Mouse (Mus musculus) right cerebral cortex, postnatal 10 days (tissue): ENCODE data around the gene Oasl2.
"Not testable (repeated sequence)": the region's sequence is repeated elsewhere in the genome, so short reads cannot be mapped to it uniquely, and the experiment has no call there.

ENCODE experiments used
- DNase-seq, 2 experiments: peaks; one replicate each; pipeline ENCODE4 v3.0.0; 2021; ENCODE audit warnings: low spot score in 2 of 2

Gene Oasl2

DNA sequence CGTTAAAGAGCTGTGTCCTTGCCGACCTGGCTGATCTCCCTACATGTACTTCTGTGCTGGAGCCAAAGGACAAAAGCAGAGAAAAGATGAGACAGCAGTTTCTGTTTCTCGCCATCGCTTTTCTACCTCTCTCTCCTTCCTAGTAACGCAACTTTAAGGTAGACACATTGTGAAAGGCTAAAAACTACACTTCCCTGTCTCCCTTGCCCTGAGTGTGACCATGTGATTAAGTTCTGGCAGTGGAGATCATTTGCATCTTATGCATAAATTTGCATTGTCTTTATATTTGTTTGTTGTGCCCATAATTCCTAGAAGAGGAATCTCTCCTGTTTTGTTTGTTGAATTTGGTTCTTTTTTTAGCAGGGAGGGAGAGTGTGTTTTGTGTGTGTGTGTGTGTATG, 19.1 kb downstream of the Oasl2 start:
- DNase-seq: no peak

- no peak for DNase-seq
These were observed 20.0 kb downstream of the Oasl2 start for GRCm38 (mm10) chr5:114916777-114917176.

GRCm38 (mm10) chr5:114917357-114917756, 20.6 kb downstream of the Oasl2 start:
- DNase-seq: not testable (repeated sequence)

GRCm38 (mm10) chr5:114921551-114922365, 25.0 kb downstream of the Oasl2 start:
- DNase-seq: no peak

- DNase-seq: no peak
These were observed 25.6 kb downstream of the Oasl2 start for GRCm38 (mm10) chr5:114922366-114922731.

GRCm38 (mm10) chr5:114922998-114923473, 26.3 kb downstream of the Oasl2 start, which contains the start of gene Oasl1:
Gene Oasl1 (plus strand): TSS chr5:114923240.
- no peak for DNase-seq

- DNase-seq: no peak
These were observed 29.5 kb downstream of the Oasl2 start for GRCm38 (mm10) chr5:114926153-114926684.

GRCm38 (mm10) chr5:114926753-114927152, 30.0 kb downstream of the Oasl2 start:
- DNase-seq: no peak

- DNase-seq: no peak
These were observed 34.9 kb downstream of the Oasl2 start for GRCm38 (mm10) chr5:114931626-114932025.

- DNase-seq: no peak
These were observed 36.5 kb downstream of the Oasl2 start for GRCm38 (mm10) chr5:114933206-114933605.

- no peak for DNase-seq
These were observed 39.1 kb downstream of the Oasl2 start for GRCm38 (mm10) chr5:114935838-114936237.

DNA sequence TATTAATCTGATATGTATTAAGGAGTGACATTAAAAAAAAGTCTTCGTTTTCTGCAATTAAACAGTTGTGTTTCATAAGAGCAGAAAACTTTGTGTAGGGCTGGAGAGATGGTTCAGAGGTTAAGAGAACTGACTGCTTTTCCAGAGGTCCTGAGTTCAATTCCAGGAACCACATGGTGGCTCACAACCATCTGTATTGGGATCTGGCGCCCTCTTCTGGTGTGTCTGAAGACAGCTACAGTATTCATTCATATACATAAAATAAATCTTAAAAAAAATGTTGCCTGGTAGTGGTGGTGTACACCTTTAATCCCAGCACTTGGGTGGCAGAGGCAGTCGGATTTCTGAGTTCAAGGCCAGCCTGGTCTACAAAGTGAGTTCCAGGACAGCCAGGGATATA, 44.4 kb downstream of the Oasl2 start:
- not testable (repeated sequence) for DNase-seq

DNA sequence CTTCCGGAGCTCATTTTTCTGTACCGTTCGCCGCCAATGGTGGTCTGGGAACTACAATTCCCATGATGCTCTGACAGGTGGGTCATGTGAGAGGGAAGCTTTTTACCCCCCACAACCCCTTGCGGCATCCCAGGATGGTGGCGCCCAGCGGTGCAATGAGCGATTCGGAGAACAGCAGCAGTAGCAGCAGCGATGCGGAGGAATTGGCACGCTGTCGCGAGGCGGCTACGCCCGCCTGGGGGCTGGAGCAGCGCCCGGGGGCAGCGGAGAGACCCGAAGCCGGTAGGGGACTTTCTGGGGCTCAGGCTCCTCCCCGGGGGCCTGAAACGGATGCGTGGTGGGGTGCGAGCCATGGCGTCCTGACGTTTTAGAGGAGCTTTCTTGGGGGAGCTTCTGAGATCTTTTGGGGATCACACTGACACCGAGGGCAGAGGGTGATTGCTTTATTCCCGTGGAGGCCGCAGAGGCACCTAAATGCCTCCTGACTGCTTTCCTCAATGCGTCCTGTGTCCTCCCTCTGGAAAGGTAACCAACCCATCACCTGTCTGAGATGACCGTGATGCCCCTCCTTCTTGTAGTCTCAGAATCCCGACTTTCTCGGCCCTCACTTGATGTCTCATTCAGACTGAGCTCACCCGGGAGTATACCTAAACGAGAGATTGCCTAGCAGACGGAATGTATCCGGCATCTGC, 45.5 kb downstream of the Oasl2 start, which contains the start of gene 2210016L21Rik:
Gene 2210016L21Rik (plus strand): TSS at position 85 of the 692 bp plus-strand sequence.
- peak; percentile 93 to 94 for DNase-seq

- no peak for DNase-seq
These were observed 46.0 kb downstream of the Oasl2 start for GRCm38 (mm10) chr5:114942766-114943130.

DNA sequence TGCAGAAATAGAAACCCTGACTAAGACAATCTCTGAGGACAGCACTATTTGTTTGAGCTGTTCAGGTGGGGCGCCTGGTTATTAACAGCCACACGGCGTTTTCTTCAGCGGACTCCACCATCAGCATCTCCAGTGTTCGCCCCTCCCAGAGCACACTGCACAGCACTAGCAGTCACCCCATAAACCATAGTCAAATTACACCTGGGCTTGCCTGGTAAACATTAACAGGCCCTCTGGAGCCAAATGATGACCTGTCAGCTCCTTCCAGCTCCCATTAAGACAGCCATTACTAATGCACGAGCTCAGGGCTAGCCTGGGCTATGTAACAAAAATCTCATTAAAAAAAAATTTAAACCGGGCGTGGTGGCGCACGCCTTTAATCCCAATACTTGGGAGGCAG, 48.3 kb downstream of the Oasl2 start:
- DNase-seq: no peak

GRCm38 (mm10) chr5:114948891-114949290, 52.2 kb downstream of the Oasl2 start:
- DNase-seq: peak in 1 of 2 experiments; percentile 54

DNA sequence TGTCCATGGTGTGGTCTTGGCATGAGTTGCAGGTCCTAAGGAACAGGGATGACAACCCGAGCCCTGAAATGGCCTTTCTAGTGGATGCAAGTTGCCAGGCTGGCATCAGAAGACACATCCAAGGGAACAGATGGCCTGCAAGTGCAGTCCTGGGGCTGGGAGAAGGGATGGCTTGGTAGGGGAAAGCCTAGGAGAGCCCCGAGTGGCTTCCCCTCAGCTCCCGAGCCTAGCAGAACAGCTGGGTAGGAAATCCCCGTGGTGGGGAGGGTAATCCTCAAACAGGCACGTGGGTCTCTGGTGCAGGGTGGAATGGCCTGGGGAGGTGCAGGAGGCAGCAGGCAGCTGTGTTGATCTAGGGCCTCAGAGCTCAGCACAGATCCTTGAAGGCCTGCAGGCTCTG, 52.6 kb downstream of the Oasl2 start:
- peak in 1 of 2 experiments; percentile 40 for DNase-seq

GRCm38 (mm10) chr5:114949812-114950211, 53.1 kb downstream of the Oasl2 start:
- DNase-seq: peak in 1 of 2 experiments; percentile 41

DNA sequence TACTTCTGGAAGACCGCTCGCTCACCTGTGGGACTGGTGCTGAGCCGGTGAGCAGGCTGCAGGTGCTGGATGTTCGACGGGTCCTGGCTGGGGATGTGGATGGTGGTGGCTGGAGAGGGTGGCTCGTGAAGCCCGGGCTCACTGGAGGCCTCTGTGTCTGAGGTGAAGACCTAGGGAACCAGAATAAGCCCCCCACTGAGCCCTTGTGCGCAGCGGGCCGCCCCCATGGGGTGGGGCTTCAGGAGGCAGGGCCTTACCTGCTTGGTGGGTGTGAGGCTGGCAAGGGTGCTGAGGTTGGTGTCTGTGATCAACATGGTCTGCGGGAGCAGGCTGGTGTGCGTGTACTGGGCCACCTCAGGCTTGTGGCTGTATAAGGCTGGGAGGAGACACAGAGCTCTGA, 53.9 kb downstream of the Oasl2 start:
- DNase-seq: peak in 1 of 2 experiments; percentile 34

DNA sequence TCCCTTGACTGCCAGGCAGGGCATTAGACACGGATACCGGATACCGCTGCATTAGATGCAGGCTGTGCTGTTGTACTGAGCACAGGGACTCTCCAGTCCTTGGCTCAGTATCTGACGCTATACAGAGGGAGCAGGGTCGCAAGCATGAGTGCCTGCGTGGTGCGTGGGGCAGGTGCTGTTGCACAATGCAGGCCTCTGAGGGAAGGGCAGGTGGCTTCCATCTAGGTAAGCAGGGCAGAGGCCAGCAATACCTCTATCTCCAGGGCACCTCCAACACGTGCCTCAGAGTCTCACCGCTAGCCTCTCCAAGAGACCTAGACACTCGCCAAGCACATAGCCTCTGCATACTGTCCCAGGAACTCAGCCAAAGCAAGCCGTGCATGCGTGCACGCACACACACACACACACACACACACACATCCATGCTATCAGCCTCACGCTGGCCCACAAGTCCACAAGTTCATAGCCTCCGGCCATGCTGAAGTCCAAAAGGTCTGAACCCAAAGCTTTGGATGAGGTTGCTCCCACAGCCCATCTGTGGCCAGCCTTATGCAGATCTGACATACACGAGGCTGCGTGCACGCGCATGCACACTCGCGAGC, 54.6 kb downstream of the Oasl2 start:
- no peak for DNase-seq

- no peak for DNase-seq
These were observed 56.6 kb downstream of the Oasl2 start for GRCm38 (mm10) chr5:114953326-114953725.

- no peak for DNase-seq
These were observed 61.3 kb downstream of the Oasl2 start for GRCm38 (mm10) chr5:114958069-114958468.
